Mouse (Mus musculus) cerebellum, adult 9-10 months (tissue): ENCODE measurements at regions not wholly inside any gene's neighbourhood (a gene's known extent, or its start where the extent isn't known, plus 50 kb on each side); places are given as distances from the start of the nearest gene placed in this dataset.

ENCODE experiments used
- DNase-seq: peaks from one replicate; pipeline ENCODE4 v3.0.0; 2022

GRCm38 (mm10) chr5:74769023-74769422 lies 66.3 kb upstream of the Lnx1 start:
- DNase-seq = no peak

GRCm38 (mm10) chr5:74767993-74768392 lies 65.3 kb upstream of the Lnx1 start:
- no peak for DNase-seq

GRCm38 (mm10) chr5:74766211-74766610 lies 63.5 kb upstream of the Lnx1 start:
- DNase-seq = no peak

GRCm38 (mm10) chr5:74765061-74765767 lies 62.5 kb upstream of the Lnx1 start:
- peak; percentile 17 for DNase-seq

GRCm38 (mm10) chr5:74757557-74757956 lies 54.8 kb upstream of the Lnx1 start:
- no peak for DNase-seq

GRCm38 (mm10) chr5:74752961-74753360 lies 50.2 kb upstream of the Lnx1 start:
- no peak for DNase-seq
